Mouse (Mus musculus): ENCODE data around the gene Man2b1. TPM values are rescaled to one million over a fixed set of nuclear protein-coding genes. Genes with fewer than 3 reads are reported as not detected.
A peak's percentile ranks its signal among the peaks of the same experiment; 100 is the strongest.
"Not testable (repeated sequence)": the region's sequence is repeated elsewhere in the genome, so short reads cannot be mapped to it uniquely, and the experiment has no call there.

The Man2b1 gene
- polyA plus RNA-seq, 1 experiment: 469 TPM

DNA sequence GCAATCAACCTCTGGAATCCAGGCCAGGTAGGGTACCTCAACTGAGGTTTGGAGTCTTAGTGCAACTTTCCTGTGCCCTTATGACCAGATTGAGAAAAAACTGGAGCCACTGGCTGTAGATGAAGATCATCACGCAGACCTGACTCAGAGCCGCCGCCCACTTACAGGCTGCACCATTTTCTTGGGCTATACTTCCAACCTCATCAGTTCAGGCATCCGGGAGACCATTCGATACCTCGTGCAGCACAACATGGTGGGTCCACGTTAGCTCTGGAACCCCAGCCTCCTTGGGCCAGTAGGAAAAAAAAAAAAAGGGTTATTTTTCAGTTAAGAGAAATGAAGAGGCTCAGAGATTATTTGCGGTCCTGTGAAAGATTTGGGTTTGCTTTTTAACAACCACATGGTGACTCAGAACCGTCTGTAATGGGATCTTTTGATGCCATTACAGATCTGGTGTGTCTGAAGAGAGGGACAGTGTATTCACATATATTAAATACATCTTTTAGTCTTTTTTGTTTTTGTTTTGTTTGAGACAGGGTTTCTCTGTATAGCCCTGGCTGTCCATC lies 10.6 kb upstream of the Man2b1 start:
- peaks cover 12% of the 10 kb centered on the region for H3K4me1 ChIP-seq (ENCODE audit: control insufficient read depth, insufficient read depth, low read length)
- TF ChIP-seq CTCF (IDR thresholded peaks at IDR 0.05; ENCODE audit: low read depth, low read length) (no peak), POLR2A (IDR thresholded peaks at IDR 0.05; ENCODE audit: borderline replicate concordance, low read depth, low read length) (no peak; the same call in 1 of the 2 replicates)
- H3K4me3 ChIP-seq (ENCODE audit: insufficient read depth, low read length): peak overlapping the region; percentile 90
- peak overlapping the region; percentile 35 for H3K27ac ChIP-seq (ENCODE audit: insufficient read depth, low read depth, low read length)

DNA sequence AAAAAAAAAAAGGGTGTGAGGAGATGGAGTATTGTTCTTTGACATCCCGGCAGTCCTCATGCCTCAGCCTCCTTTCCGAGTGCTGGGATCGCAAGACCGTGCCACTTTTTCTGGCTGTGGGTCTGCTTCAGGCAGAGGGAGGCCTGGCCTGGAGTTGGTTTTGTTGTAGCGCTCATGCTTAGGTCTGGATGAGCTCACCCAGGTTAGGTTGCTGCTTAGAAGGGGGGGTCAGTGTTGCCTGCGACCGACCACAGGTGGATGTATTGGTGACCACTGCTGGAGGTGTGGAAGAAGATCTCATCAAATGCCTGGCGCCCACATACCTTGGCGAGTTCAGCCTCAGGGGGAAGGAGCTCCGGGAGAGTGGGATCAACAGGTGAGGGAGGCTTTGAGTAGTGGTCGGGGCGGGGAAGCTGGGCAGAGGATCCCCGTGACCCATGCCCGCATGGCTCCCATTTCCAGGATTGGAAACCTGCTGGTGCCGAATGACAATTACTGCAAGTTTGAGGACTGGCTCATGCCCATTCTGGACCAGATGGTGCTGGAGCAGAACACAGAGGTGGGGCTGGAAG lies 9.9 kb upstream of the Man2b1 start:
- TF ChIP-seq POLR2A (IDR thresholded peaks at IDR 0.05; ENCODE audit: borderline replicate concordance, low read depth, low read length) (no peak), CTCF (IDR thresholded peaks at IDR 0.05; ENCODE audit: low read depth, low read length) (no peak)
- Histone ChIP-seq H3K27ac (ENCODE audit: insufficient read depth, low read depth, low read length) (no peak overlapping the region), H3K4me1 (ENCODE audit: control insufficient read depth, insufficient read depth, low read length) (peaks cover 12% of the 10 kb centered on the region), H3K4me3 (ENCODE audit: insufficient read depth, low read length) (no peak overlapping the region)

DNA sequence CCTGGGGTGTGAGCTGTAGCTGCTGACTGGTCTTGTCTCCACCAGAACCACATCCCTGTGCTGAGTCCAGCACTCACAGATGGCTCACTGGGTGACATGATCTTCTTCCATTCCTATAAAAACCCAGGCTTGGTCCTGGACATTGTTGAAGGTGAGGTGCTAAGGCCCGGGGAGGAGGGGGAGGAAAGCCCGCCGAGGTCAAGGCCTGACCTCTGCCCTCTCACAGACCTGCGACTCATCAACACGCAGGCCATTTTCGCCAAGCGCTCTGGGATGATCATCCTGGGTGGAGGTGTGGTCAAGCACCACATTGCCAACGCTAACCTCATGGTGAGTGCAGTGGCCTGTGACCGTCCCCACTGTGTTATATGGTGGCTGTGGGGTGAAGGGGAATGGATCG lies 8.9 kb upstream of the Man2b1 start:
- Histone ChIP-seq H3K4me1 (ENCODE audit: control insufficient read depth, insufficient read depth, low read length) (peaks cover 14% of the 10 kb centered on the region), H3K4me3 (ENCODE audit: insufficient read depth, low read length) (no peak overlapping the region), H3K27ac (ENCODE audit: insufficient read depth, low read depth, low read length) (no peak overlapping the region)
- TF ChIP-seq POLR2A (IDR thresholded peaks at IDR 0.05; ENCODE audit: borderline replicate concordance, low read depth, low read length) (no peak), CTCF (IDR thresholded peaks at IDR 0.05; ENCODE audit: low read depth, low read length) (no peak)

DNA sequence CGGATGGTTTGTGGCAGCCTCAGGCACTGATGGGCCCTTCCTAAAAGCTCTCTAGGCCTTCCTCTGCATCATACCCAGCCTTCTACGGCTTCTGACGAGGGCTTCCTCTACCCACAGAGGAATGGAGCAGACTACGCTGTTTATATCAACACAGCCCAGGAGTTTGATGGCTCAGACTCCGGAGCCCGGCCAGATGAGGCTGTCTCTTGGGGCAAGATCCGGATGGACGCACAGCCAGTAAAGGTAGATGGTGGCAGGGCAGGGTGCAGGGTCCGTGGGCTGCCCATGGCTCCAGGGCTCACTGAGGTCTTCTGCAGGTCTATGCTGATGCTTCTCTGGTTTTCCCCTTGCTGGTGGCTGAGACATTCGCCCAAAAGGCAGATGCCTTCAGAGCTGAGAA lies 8.5 kb upstream of the Man2b1 start:
- Histone ChIP-seq H3K4me1 (ENCODE audit: control insufficient read depth, insufficient read depth, low read length) (peaks cover 14% of the 10 kb centered on the region), H3K27ac (ENCODE audit: insufficient read depth, low read depth, low read length) (no peak overlapping the region), H3K4me3 (ENCODE audit: insufficient read depth, low read length) (no peak overlapping the region)
- no peak for TF ChIP-seq POLR2A (IDR thresholded peaks at IDR 0.05; ENCODE audit: borderline replicate concordance, low read depth, low read length)
- TF ChIP-seq CTCF (IDR thresholded peaks at IDR 0.05; ENCODE audit: low read depth, low read length): no peak

DNA sequence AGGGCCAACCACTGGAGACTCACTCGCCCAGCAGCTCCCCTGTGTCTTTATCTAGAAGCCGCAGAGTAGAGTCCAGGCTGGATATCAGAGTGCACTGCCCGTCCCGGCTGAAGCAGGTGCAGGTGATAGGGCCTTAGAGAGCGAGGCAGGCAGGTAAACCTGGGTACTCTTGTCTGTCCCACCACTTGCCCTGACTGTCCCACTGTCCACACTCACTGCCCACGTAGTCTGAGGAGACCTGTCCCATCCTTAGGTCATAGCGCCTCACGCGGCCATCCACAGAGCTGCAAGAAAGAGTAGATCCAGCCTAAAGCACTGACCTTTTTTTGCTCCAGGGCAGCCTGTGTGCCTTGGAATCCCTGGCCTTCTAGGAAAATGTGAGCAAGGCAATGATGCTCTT lies 7.1 kb upstream of the Man2b1 start:
- no peak for TF ChIP-seq POLR2A (IDR thresholded peaks at IDR 0.05; ENCODE audit: borderline replicate concordance, low read depth, low read length)
- no peak for TF ChIP-seq CTCF (IDR thresholded peaks at IDR 0.05; ENCODE audit: low read depth, low read length)
- Histone ChIP-seq H3K4me3 (ENCODE audit: insufficient read depth, low read length) (no peak overlapping the region), H3K27ac (ENCODE audit: insufficient read depth, low read depth, low read length) (no peak overlapping the region), H3K4me1 (ENCODE audit: control insufficient read depth, insufficient read depth, low read length) (peaks cover 8% of the 10 kb centered on the region)

- TF ChIP-seq CTCF (IDR thresholded peaks at IDR 0.05; ENCODE audit: low read depth, low read length) (peak; percentile 84), POLR2A (IDR thresholded peaks at IDR 0.05; ENCODE audit: borderline replicate concordance, low read depth, low read length) (no peak)
- peak overlapping the region; percentile 6; the same call in 1 of the 2 replicates for H3K27ac ChIP-seq (ENCODE audit: insufficient read depth, low read depth, low read length)
- H3K4me1 ChIP-seq (ENCODE audit: control insufficient read depth, insufficient read depth, low read length): peaks cover 11% of the 10 kb centered on the region
Observed at GRCm38 (mm10) chr8:85076993-85077392, 6.1 kb upstream of the Man2b1 start.

DNA sequence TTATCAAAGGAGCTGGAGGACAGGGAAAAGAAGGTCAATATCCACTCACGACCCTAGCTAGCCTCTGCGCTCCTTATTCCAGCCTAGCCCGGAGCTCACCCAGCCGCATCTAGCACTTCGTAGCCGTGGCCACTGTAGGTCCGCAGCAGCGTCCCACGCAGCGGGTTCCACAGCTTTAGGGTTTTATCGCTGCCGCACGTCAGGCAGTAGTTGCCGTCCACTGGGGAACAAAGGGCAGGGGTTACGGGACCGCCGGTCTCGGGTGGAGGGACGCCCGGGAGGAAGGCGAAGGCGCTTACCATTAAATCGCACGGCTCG lies 2.9 kb upstream of the Man2b1 start:
- Histone ChIP-seq H3K4me1 (ENCODE audit: control insufficient read depth, insufficient read depth, low read length) (peaks cover 15% of the 10 kb centered on the region), H3K4me3 (ENCODE audit: insufficient read depth, low read length) (peak overlapping the region; percentile 86), H3K27ac (ENCODE audit: insufficient read depth, low read depth, low read length) (peak overlapping the region; percentile 82)
- no peak for TF ChIP-seq CTCF (IDR thresholded peaks at IDR 0.05; ENCODE audit: low read depth, low read length)
- no peak for TF ChIP-seq POLR2A (IDR thresholded peaks at IDR 0.05; ENCODE audit: borderline replicate concordance, low read depth, low read length)

More at GRCm38 (mm10) chr8:85076993-85077392, 6.1 kb upstream of the Man2b1 start:
- no peak overlapping the region for H3K4me3 ChIP-seq (ENCODE audit: insufficient read depth, low read length)

DNA sequence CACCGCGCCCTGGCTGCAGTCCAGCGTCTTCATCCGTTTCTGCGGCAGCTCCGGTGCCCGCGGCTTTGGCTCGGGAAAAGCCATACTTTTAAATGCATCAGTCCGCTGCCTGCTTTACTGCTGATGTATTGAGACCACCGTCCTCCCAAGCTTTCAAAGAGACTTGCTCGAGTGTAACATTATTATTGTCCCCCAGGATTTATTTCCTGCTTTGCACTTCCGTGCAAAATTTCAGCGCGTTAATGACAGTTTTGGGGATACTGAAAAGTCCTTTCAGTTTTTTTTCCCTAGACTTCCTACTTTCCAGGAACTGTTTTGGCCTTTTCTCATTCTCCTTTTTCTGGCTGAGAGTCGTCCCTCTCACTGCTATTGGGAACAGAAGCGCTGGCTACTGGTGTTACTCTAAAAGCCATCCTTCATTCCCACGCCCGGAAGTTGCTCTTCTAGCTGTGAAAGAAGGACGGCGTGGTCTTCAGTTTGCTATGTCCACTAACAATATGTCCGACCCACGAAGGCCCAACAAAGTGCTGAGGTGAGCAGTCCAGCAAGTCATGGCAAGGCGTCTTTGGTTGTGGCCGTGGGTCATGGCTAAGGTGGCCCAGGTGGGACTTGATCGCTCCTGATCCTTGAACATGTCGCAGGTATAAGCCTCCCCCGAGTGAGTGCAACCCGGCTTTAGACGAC lies 2.4 kb upstream of the Man2b1 start, which contains the start of gene Wdr83os:
Gene Wdr83os (plus strand): TSS at position 209 of the 684 bp plus-strand sequence.
- Histone ChIP-seq H3K4me1 (ENCODE audit: control insufficient read depth, insufficient read depth, low read length) (peaks cover 20% of the 10 kb centered on the region), H3K4me3 (ENCODE audit: insufficient read depth, low read length) (peak within 1 kb of the TSS; percentile 86), H3K27ac (ENCODE audit: insufficient read depth, low read depth, low read length) (peak within 1 kb of the TSS; percentile 82)
- no peak for TF ChIP-seq CTCF (IDR thresholded peaks at IDR 0.05; ENCODE audit: low read depth, low read length)

- H3K4me1 ChIP-seq (ENCODE audit: control insufficient read depth, insufficient read depth, low read length): peaks cover 22% of the 10 kb centered on the region
- H3K4me3 ChIP-seq (ENCODE audit: insufficient read depth, low read length): peak within 1 kb of the TSS; percentile 86
- no peak for TF ChIP-seq POLR2A (IDR thresholded peaks at IDR 0.05; ENCODE audit: borderline replicate concordance, low read depth, low read length)
- no peak for TF ChIP-seq CTCF (IDR thresholded peaks at IDR 0.05; ENCODE audit: low read depth, low read length)
- peak within 1 kb of the TSS; percentile 82 for H3K27ac ChIP-seq (ENCODE audit: insufficient read depth, low read depth, low read length)
Observed at GRCm38 (mm10) chr8:85081216-85081555, 1.9 kb upstream of the Man2b1 start, which contains the start of gene Wdr83. Gene Wdr83, minus strand, starts transcription at chr8:85081306.

GRCm38 (mm10) chr8:85082169-85082568 lies 901 bp upstream of the Man2b1 start:
- H3K4me3 ChIP-seq (ENCODE audit: insufficient read depth, low read length): not testable (repeated sequence)
- H3K27ac ChIP-seq (ENCODE audit: insufficient read depth, low read depth, low read length): peak overlapping the region; percentile 45
- H3K4me1 ChIP-seq (ENCODE audit: control insufficient read depth, insufficient read depth, low read length): peaks cover 22% of the 10 kb centered on the region

All from bone marrow macrophage, adult 2 months (primary cell).